Mouse (Mus musculus): Measurements from ENCODE around the gene Gmppb.
"Not testable (repeated sequence)": the region's sequence is repeated elsewhere in the genome, so short reads cannot be mapped to it uniquely, and the experiment has no call there.

The Gmppb gene

DNA sequence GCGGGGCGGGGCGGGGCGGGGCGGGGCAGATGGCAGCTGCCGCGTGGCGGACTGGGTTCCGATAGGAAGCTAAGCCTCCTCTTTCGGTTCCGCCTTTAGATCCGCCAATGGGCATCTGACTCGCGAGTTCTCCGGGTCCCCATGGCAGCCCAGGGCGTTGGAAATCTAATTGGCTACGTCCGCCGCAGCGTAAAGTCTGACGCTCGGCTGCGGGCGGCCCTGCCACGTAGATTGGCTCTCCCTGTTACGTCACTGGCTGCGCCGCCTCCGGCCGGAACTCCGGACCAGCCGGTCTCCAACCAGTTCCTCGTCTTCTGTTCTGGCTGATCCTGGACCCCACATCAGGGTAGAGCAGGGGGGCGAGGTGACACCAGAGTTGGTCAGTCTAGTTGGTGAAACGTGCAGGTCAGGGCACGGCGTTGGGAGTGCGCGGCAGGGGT lies at the start of gene Gmppb:
Gene Gmppb, plus strand, starts transcription at position 227 of the 440 bp plus-strand sequence.
- in situ Hi-C loops (cut with MboI, MseI) = no loop called here

GRCm38 (mm10) chr9:108001922-108002770 lies 46.9 kb upstream of the Gmppb start, which contains the start of gene Ip6k1:
TSS of gene Ip6k1 (plus strand) at chr9:108002501.
- in situ Hi-C loops (cut with MboI, MseI) = no loop called here

- in situ Hi-C loops (cut with MboI, MseI) = no loop called here
These were observed 46.1 kb upstream of the Gmppb start for GRCm38 (mm10) chr9:108002778-108003530.

GRCm38 (mm10) chr9:108003531-108003890 lies 45.5 kb upstream of the Gmppb start:
- in situ Hi-C loops (cut with MboI, MseI) = no loop called here

GRCm38 (mm10) chr9:108008041-108008440 lies 41.0 kb upstream of the Gmppb start:
- in situ Hi-C loops (cut with MboI, MseI) = no loop called here

DNA sequence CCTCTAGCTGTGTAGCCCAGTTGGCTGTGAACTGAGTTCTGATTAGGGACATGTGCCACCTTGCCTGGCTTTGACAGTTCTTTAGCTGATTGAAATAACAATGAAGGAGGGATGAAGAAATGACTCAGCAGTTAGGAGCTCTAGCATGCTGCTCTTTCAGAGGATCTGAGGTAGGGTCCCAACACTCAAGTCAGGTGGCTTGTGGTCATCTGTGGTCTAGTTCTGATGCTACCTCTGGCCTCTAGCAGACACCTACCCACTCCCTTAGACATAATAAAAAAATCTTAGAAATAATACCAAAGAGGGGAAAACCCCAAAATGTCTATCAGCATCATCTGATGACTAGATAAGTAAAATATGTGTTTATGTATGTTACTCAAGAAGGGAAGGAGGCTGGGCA lies 38.7 kb upstream of the Gmppb start:
- in situ Hi-C loops (cut with MboI, MseI) = no loop called here

GRCm38 (mm10) chr9:108013577-108013976 lies 35.5 kb upstream of the Gmppb start:
- in situ Hi-C loops (cut with MboI, MseI) = not testable (repeated sequence)

- in situ Hi-C loops (cut with MboI, MseI) = no loop called here
These were observed 31.9 kb upstream of the Gmppb start for GRCm38 (mm10) chr9:108017127-108017526.

DNA sequence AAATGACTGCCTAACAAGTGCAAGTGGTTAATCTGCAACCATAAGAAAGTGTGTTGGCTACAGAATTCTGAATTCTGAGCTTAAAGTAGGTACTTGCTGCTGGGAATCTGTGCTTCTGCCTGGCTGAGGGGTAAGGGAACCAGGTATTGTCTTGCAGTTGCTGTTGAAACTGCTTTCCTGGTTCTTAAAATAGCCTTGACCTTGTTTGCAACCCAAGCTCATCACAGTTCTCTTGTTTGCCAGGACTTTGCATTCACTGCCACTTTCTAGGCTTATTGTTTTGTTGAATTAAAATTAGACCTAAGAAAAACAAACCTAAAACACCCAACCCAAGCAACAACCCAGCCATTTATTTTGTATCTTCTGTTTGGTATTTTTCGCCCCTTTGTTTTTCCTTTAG lies 28.3 kb upstream of the Gmppb start:
- in situ Hi-C loops (cut with MboI, MseI) = no loop called here

DNA sequence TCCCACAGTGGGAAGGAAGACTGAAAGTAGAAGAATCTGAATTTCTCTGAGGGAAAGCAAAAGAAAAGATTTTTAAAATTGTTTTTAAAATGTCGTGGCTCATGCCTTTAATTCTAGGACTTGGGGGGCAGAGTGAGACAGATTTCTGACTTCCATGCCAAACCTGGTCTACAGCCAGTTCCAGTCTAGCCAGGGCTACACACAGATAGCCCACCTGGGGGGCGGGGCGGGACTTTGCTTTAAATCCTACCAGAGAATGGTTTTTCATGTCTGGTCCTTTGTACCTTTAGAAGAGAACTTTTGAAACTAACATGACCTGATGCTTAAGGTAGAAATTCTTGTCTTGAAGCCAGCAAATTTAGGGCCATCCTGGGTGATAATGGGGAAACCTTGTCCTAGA lies 25.8 kb upstream of the Gmppb start:
- in situ Hi-C loops (cut with MboI, MseI) = no loop called here

- in situ Hi-C loops (cut with MboI, MseI) = no loop called here
These were observed 22.5 kb upstream of the Gmppb start for GRCm38 (mm10) chr9:108026584-108026983.

- in situ Hi-C loops (cut with MboI, MseI) = no loop called here
These were observed 21.2 kb upstream of the Gmppb start for GRCm38 (mm10) chr9:108027867-108028266.

GRCm38 (mm10) chr9:108032126-108032525 lies 16.9 kb upstream of the Gmppb start:
- in situ Hi-C loops (cut with MboI, MseI) = no loop called here

DNA sequence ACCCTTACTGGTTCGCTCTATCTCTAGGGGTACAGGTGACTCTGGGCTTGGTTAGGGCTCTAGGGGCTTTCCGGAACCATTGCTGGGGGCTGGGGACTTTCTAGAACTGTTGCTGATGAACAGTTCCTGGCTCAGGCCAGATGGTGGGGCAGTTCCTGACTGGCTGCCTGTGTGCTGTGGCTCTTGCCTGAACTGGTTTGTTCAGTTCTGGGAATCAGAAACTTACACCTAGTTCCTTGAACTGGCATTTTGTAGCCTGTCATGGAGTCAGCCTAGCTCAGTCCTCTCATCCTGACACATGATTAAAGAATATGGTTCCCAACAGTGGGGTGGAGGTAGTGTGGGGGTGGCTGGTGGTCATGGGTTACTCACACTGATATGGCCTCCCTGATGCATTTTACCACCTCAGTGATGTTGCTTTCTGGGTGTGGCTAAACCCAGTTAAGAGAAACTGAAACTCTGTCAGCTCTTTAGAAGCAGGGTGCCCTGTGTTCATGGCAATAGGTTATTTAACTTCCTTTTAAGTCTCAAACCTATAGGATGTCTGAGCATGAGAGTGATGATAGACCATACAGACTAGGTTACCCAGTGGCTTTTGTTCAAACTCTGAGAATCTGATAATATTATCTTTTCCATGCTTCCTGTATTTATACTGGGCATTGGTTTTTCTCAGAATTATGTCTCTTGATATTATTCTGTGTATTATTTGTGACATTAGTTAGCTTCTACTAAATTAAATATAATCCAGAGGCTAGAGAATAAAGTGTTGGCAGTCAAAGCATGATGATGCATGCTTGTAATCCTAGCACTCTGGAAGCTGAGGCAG lies 13.5 kb upstream of the Gmppb start:
- in situ Hi-C loops (cut with MboI, MseI) = no loop called here

DNA sequence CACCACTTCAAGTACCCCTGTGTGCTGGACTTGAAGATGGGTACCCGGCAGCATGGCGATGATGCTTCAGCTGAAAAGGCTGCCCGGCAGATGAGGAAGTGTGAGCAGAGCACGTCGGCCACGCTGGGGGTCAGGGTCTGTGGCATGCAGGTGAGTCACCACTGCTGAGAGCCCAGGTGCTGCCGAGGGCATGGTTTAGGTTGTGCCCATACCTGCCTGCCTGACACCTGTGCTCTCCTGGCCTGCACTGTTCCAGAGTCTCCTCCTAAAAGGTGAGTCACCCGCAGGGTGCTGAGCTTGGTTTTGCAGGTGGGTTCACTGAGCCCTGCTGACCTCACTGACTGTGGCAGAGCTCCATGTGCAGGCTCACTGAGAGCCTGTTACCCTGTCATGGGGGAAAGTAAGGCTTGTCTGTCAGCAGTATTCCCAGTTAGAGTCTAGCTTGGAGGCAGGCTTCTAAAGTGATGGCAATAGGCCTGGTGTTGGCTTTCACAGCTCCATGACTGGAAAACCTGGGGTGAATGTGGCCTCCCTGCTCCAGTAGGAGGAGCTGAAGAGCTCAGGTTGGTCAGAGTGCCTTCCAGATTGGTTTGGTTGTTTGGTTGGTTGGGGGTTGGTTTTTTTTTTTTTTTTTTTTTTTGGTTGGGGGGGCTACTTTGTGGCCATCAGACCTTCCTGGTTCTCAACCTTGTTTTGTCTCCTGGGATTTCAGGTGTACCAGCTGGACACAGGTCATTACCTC lies 4.1 kb upstream of the Gmppb start:
- in situ Hi-C loops (cut with MboI, MseI) = no loop called here

GRCm38 (mm10) chr9:108046582-108046981 lies 2.5 kb upstream of the Gmppb start:
- in situ Hi-C loops (cut with MboI, MseI) = no loop called here

- in situ Hi-C loops (cut with MboI, MseI) = no loop called here
These were observed 1.2 kb upstream of the Gmppb start for GRCm38 (mm10) chr9:108047601-108048565.

DNA sequence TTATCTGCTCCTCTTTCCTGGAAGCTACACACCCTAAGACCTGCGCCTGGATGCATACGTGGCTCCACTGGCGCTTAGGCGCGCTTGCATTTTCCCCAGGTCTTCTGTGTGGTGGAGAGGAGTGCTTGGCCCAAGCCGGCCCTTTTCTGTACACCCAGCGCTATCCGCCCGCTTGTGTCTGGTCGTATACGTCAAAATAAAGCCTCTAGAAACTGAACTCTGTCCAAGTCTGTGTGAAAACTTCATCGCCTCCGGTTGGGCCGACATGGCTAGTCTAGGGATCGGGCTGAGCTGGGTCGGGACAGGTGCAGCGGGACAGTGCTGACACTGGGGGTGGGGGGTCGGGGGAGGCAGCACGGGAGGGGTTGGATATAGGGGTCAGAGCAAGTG lies 481 bp upstream of the Gmppb start:
- in situ Hi-C loops (cut with MboI, MseI) = no loop called here

DNA sequence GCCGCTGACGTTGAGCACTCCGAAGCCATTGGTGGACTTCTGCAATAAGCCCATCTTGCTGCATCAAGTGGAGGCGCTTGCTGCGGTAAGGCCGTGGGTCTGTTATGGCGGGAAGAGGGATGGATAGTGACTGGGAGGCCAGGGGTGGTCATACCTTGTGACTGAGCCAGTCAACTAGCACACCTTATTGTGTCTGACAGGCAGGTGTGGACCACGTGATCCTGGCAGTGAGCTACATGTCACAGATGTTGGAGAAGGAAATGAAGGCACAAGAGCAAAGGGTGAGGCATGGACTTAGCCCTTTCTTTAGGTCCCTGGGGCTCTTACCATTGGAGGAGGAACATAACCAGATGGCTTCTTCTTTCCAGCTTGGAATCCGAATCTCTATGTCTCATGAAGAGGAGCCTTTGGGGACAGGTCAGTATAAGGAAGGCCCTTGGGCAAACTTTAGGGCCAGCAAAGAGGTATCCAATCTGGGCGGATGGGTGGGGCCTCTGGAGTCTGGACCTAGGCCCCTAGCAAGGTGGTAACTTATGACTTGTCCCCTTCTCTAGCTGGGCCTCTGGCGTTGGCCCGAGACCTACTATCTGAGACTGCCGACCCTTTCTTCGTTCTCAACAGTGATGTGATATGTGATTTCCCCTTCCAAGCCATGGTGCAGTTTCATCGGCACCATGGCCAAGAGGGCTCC lies 664 bp downstream of the Gmppb start:
- in situ Hi-C loops (cut with MboI, MseI) = no loop called here
